Mouse (Mus musculus) embryonic facial prominence, embryonic 10.5 days (tissue): ENCODE data around the gene Gm8369. TPM values are rescaled to one million over a fixed set of nuclear protein-coding genes. Genes with fewer than 3 reads are reported as not detected.

Experiments used
- polyA plus RNA-seq: library from polyadenylated mRNA; unstranded; fragments of >200 nt; fragmentation: Nextera tagmentation; extraction: Ambion mirVana; gene quantifications from 2 replicates; pipeline ENCODE4 v1.2.1, GENCODE M21; 2016

Gm8369 gene
- polyA plus RNA-seq, 1 experiment from 2014 or later, result not detected

Other genes with a start within 250 kb of the Gm8369 start
- gene Ms4a1, start 219.7 kb upstream of the Gm8369 start, polyA plus RNA-seq, result not detected in 2 replicates
- gene Ms4a5, start 202.1 kb upstream of the Gm8369 start, polyA plus RNA-seq, result not detected in 2 replicates
- gene Ms4a14, start 171.5 kb upstream of the Gm8369 start, polyA plus RNA-seq, result not detected in 2 replicates
- gene Ms4a7, start 149.8 kb upstream of the Gm8369 start, polyA plus RNA-seq, result 0.55 TPM in 1 of 2 replicates, not detected in the other
- 0.93 and 1.9 TPM in 2 replicates for gene Ms4a4a, start 110.4 kb upstream of the Gm8369 start, polyA plus RNA-seq
- not detected in 2 replicates for gene Ms4a4c, start 81.2 kb upstream of the Gm8369 start, polyA plus RNA-seq
- not detected in 2 replicates for gene Ms4a4b, start 42.4 kb upstream of the Gm8369 start, polyA plus RNA-seq
- gene Ms4a6c, start 16.6 kb upstream of the Gm8369 start, polyA plus RNA-seq, result 1.2 and 1.7 TPM in 2 replicates
- 1.6 and 1.9 TPM in 2 replicates for gene Ms4a6b, start 30.6 kb downstream of the Gm8369 start, polyA plus RNA-seq
- gene Ms4a4d, start 50.9 kb downstream of the Gm8369 start, polyA plus RNA-seq, result 0.58 and 0.82 TPM in 2 replicates
- gene Ms4a6d, start 118.9 kb downstream of the Gm8369 start, polyA plus RNA-seq, result 0.89 and 1.7 TPM in 2 replicates
- not detected in 2 replicates for gene Ms4a2, start 137.8 kb downstream of the Gm8369 start, polyA plus RNA-seq
- 0.21 and 0.31 TPM in 2 replicates for gene Ms4a3, start 154.9 kb downstream of the Gm8369 start, polyA plus RNA-seq
- not detected in 2 replicates for gene Oosp2, start 174.6 kb downstream of the Gm8369 start, polyA plus RNA-seq
- not detected in 2 replicates for gene Oosp1, start 205.2 kb downstream of the Gm8369 start, polyA plus RNA-seq
- not detected in 2 replicates for gene Oosp3, start 211.1 kb downstream of the Gm8369 start, polyA plus RNA-seq